Mouse (Mus musculus): ENCODE measurements around the gene H2-DMb2. TPM values are rescaled to one million over a fixed set of nuclear protein-coding genes. Genes with fewer than 3 reads are reported as not detected.

Gene H2-DMb2
- total RNA-seq, 2 experiments from 2014 or later = 2.0 to 4.6 TPM

- no peak for ATAC-seq (replicated peaks; ENCODE audit: low FRiP score, poor library complexity, severe bottlenecking)
Measured at GRCm38 (mm10) chr17:34197904-34198520, 54.9 kb downstream of the H2-DMb2 start.

GRCm38 (mm10) chr17:34198521-34198912, 55.4 kb downstream of the H2-DMb2 start:
- ATAC-seq (replicated peaks; ENCODE audit: low FRiP score, poor library complexity, severe bottlenecking) = no peak

- ATAC-seq (replicated peaks; ENCODE audit: low FRiP score, poor library complexity, severe bottlenecking) = no peak
Measured at GRCm38 (mm10) chr17:34199050-34199619, 56.0 kb downstream of the H2-DMb2 start.

- no peak for ATAC-seq (replicated peaks; ENCODE audit: low FRiP score, poor library complexity, severe bottlenecking)
Measured at GRCm38 (mm10) chr17:34200047-34200446, 56.9 kb downstream of the H2-DMb2 start.

GRCm38 (mm10) chr17:34200772-34201505, 57.8 kb downstream of the H2-DMb2 start:
- ATAC-seq (replicated peaks; ENCODE audit: low FRiP score, poor library complexity, severe bottlenecking) = no peak

Other genes with a start within 250 kb of the H2-DMb2 start
Only the 30 nearest of the 31 such genes appear.
- 18.0 and 23.9 TPM in 2 replicates for gene Daxx, start 233.9 kb upstream of the H2-DMb2 start, total RNA-seq (2015; ENCODE audit: low replicate concordance)
- 23.4 and 29.3 TPM in 2 replicates for gene Daxx, start 233.9 kb upstream of the H2-DMb2 start, total RNA-seq (2017; ENCODE audit: low replicate concordance)
- 86.1 and 88.4 TPM in 2 replicates for gene Tapbp, start 227.4 kb upstream of the H2-DMb2 start, total RNA-seq (2015; ENCODE audit: low replicate concordance)
- 88.8 and 97.2 TPM in 2 replicates for gene Tapbp, start 227.4 kb upstream of the H2-DMb2 start, total RNA-seq (2017; ENCODE audit: low replicate concordance)
- gene Zbtb22, start 227.4 kb upstream of the H2-DMb2 start, total RNA-seq (2015; ENCODE audit: low replicate concordance) = 11.7 and 23.8 TPM in 2 replicates
- 20.3 and 28.8 TPM in 2 replicates for gene Zbtb22, start 227.4 kb upstream of the H2-DMb2 start, total RNA-seq (2017; ENCODE audit: low replicate concordance)
- 8.6 and 13.4 TPM in 2 replicates for gene Rgl2, start 213.8 kb upstream of the H2-DMb2 start, total RNA-seq (2015; ENCODE audit: low replicate concordance)
- 11.3 and 29.0 TPM in 2 replicates for gene Rgl2, start 213.8 kb upstream of the H2-DMb2 start, total RNA-seq (2017; ENCODE audit: low replicate concordance)
- gene Pfdn6, start 203.0 kb upstream of the H2-DMb2 start, total RNA-seq (2015; ENCODE audit: low replicate concordance) = 52.0 and 68.1 TPM in 2 replicates
- 40.0 and 109 TPM in 2 replicates for gene Pfdn6, start 203.0 kb upstream of the H2-DMb2 start, total RNA-seq (2017; ENCODE audit: low replicate concordance)
- gene Wdr46, start 202.6 kb upstream of the H2-DMb2 start, total RNA-seq (2015; ENCODE audit: low replicate concordance) = 3.6 and 11.3 TPM in 2 replicates
- 4.6 and 8.2 TPM in 2 replicates for gene Wdr46, start 202.6 kb upstream of the H2-DMb2 start, total RNA-seq (2017; ENCODE audit: low replicate concordance)
- not detected in 2 replicates for gene B3galt4, start 191.8 kb upstream of the H2-DMb2 start, total RNA-seq (2015; ENCODE audit: low replicate concordance)
- gene B3galt4, start 191.8 kb upstream of the H2-DMb2 start, total RNA-seq (2017; ENCODE audit: low replicate concordance) = 0.26 and 2.8 TPM in 2 replicates
- 8.0 and 18.4 TPM in 2 replicates for gene Vps52, start 187.5 kb upstream of the H2-DMb2 start, total RNA-seq (2015; ENCODE audit: low replicate concordance)
- gene Vps52, start 187.5 kb upstream of the H2-DMb2 start, total RNA-seq (2017; ENCODE audit: low replicate concordance) = 11.5 and 17.8 TPM in 2 replicates
- 779 and 808 TPM in 2 replicates for gene Rps18, start 187.3 kb upstream of the H2-DMb2 start, total RNA-seq (2015; ENCODE audit: low replicate concordance)
- 194 and 380 TPM in 2 replicates for gene Rps18, start 187.3 kb upstream of the H2-DMb2 start, total RNA-seq (2017; ENCODE audit: low replicate concordance)
- 315 and 400 TPM in 2 replicates for gene H2-K1, start 143.0 kb upstream of the H2-DMb2 start, total RNA-seq (2015; ENCODE audit: low replicate concordance)
- 167 and 182 TPM in 2 replicates for gene H2-K1, start 143.0 kb upstream of the H2-DMb2 start, total RNA-seq (2017; ENCODE audit: low replicate concordance)
- gene Ring1, start 118.6 kb upstream of the H2-DMb2 start, total RNA-seq (2015; ENCODE audit: low replicate concordance) = 1.3 and 2.5 TPM in 2 replicates
- 1.9 and 2.0 TPM in 2 replicates for gene Ring1, start 118.6 kb upstream of the H2-DMb2 start, total RNA-seq (2017; ENCODE audit: low replicate concordance)
- gene H2-Ke6, start 115.2 kb upstream of the H2-DMb2 start, total RNA-seq (2015; ENCODE audit: low replicate concordance) = 40.4 and 50.3 TPM in 2 replicates
- gene H2-Ke6, start 115.2 kb upstream of the H2-DMb2 start, total RNA-seq (2017; ENCODE audit: low replicate concordance) = 10.8 and 14.9 TPM in 2 replicates
- 2.5 and 8.6 TPM in 2 replicates for gene Slc39a7, start 111.6 kb upstream of the H2-DMb2 start, total RNA-seq (2015; ENCODE audit: low replicate concordance)
- gene Slc39a7, start 111.6 kb upstream of the H2-DMb2 start, total RNA-seq (2017; ENCODE audit: low replicate concordance) = 18.9 and 20.7 TPM in 2 replicates
- gene Rxrb, start 111.5 kb upstream of the H2-DMb2 start, total RNA-seq (2015; ENCODE audit: low replicate concordance) = 5.4 and 8.4 TPM in 2 replicates
- 11.5 and 14.5 TPM in 2 replicates for gene Rxrb, start 111.5 kb upstream of the H2-DMb2 start, total RNA-seq (2017; ENCODE audit: low replicate concordance)
- 0.36 and 0.42 TPM in 2 replicates for gene Col11a2, start 103.9 kb upstream of the H2-DMb2 start, total RNA-seq (2015; ENCODE audit: low replicate concordance)
- 2.1 and 2.9 TPM in 2 replicates for gene Col11a2, start 103.9 kb upstream of the H2-DMb2 start, total RNA-seq (2017; ENCODE audit: low replicate concordance)
- gene H2-Oa, start 51.0 kb upstream of the H2-DMb2 start, total RNA-seq (2015; ENCODE audit: low replicate concordance) = not detected in 2 replicates
- gene H2-Oa, start 51.0 kb upstream of the H2-DMb2 start, total RNA-seq (2017; ENCODE audit: low replicate concordance) = 0.39 and 1.5 TPM in 2 replicates
- 14.4 and 17.2 TPM in 2 replicates for gene H2-DMa, start 23.8 kb upstream of the H2-DMb2 start, total RNA-seq (2015; ENCODE audit: low replicate concordance)
- 12.3 and 20.4 TPM in 2 replicates for gene H2-DMa, start 23.8 kb upstream of the H2-DMb2 start, total RNA-seq (2017; ENCODE audit: low replicate concordance)
- 199 and 208 TPM in 2 replicates for gene Brd2, start 20.7 kb upstream of the H2-DMb2 start, total RNA-seq (2015; ENCODE audit: low replicate concordance)
- 191 and 208 TPM in 2 replicates for gene Brd2, start 20.7 kb upstream of the H2-DMb2 start, total RNA-seq (2017; ENCODE audit: low replicate concordance)
- gene H2-DMb1, start 9.8 kb downstream of the H2-DMb2 start, total RNA-seq (2015; ENCODE audit: low replicate concordance) = 18.0 and 34.8 TPM in 2 replicates
- gene H2-DMb1, start 9.8 kb downstream of the H2-DMb2 start, total RNA-seq (2017; ENCODE audit: low replicate concordance) = 3.9 and 23.1 TPM in 2 replicates
- gene Tap1, start 44.2 kb downstream of the H2-DMb2 start, total RNA-seq (2015; ENCODE audit: low replicate concordance) = 12.6 and 21.0 TPM in 2 replicates
- 21.6 and 35.4 TPM in 2 replicates for gene Tap1, start 44.2 kb downstream of the H2-DMb2 start, total RNA-seq (2017; ENCODE audit: low replicate concordance)
- 23.5 and 39.3 TPM in 2 replicates for gene Psmb9, start 44.5 kb downstream of the H2-DMb2 start, total RNA-seq (2015; ENCODE audit: low replicate concordance)
- gene Psmb9, start 44.5 kb downstream of the H2-DMb2 start, total RNA-seq (2017; ENCODE audit: low replicate concordance) = 21.3 and 36.5 TPM in 2 replicates
- 38.1 and 68.1 TPM in 2 replicates for gene Psmb8, start 54.4 kb downstream of the H2-DMb2 start, total RNA-seq (2015; ENCODE audit: low replicate concordance)
- gene Psmb8, start 54.4 kb downstream of the H2-DMb2 start, total RNA-seq (2017; ENCODE audit: low replicate concordance) = 29.3 and 38.3 TPM in 2 replicates
- gene Tap2, start 60.2 kb downstream of the H2-DMb2 start, total RNA-seq (2015; ENCODE audit: low replicate concordance) = 4.7 and 6.7 TPM in 2 replicates
- gene Tap2, start 60.2 kb downstream of the H2-DMb2 start, total RNA-seq (2017; ENCODE audit: low replicate concordance) = 7.7 and 16.6 TPM in 2 replicates
- 10.1 and 21.4 TPM in 2 replicates for gene H2-Ob, start 95.6 kb downstream of the H2-DMb2 start, total RNA-seq (2015; ENCODE audit: low replicate concordance)
- 8.0 and 14.1 TPM in 2 replicates for gene H2-Ob, start 95.6 kb downstream of the H2-DMb2 start, total RNA-seq (2017; ENCODE audit: low replicate concordance)
- 31.9 and 96.6 TPM in 2 replicates for gene H2-Ab1, start 114.4 kb downstream of the H2-DMb2 start, total RNA-seq (2015; ENCODE audit: low replicate concordance)
- 43.0 and 50.2 TPM in 2 replicates for gene H2-Ab1, start 114.4 kb downstream of the H2-DMb2 start, total RNA-seq (2017; ENCODE audit: low replicate concordance)
- 84.7 and 90.8 TPM in 2 replicates for gene H2-Aa, start 144.5 kb downstream of the H2-DMb2 start, total RNA-seq (2015; ENCODE audit: low replicate concordance)
- gene H2-Aa, start 144.5 kb downstream of the H2-DMb2 start, total RNA-seq (2017; ENCODE audit: low replicate concordance) = 26.8 and 27.5 TPM in 2 replicates
- gene H2-Eb1, start 162.6 kb downstream of the H2-DMb2 start, total RNA-seq (2015; ENCODE audit: low replicate concordance) = 7.2 and 8.4 TPM in 2 replicates
- gene H2-Eb1, start 162.6 kb downstream of the H2-DMb2 start, total RNA-seq (2017; ENCODE audit: low replicate concordance) = 28.5 and 80.5 TPM in 2 replicates
- gene H2-Eb2, start 182.4 kb downstream of the H2-DMb2 start, total RNA-seq (2015; ENCODE audit: low replicate concordance) = not detected in 2 replicates
- gene H2-Eb2, start 182.4 kb downstream of the H2-DMb2 start, total RNA-seq (2017; ENCODE audit: low replicate concordance) = not detected in 2 replicates
- not detected in 2 replicates for gene Btnl2, start 211.5 kb downstream of the H2-DMb2 start, total RNA-seq (2015; ENCODE audit: low replicate concordance)
- gene Btnl2, start 211.5 kb downstream of the H2-DMb2 start, total RNA-seq (2017; ENCODE audit: low replicate concordance) = not detected in 2 replicates
- gene Btnl1, start 233.8 kb downstream of the H2-DMb2 start, total RNA-seq (2015; ENCODE audit: low replicate concordance) = not detected in 2 replicates
- gene Btnl1, start 233.8 kb downstream of the H2-DMb2 start, total RNA-seq (2017; ENCODE audit: low replicate concordance) = not detected in 2 replicates

All from erythroid progenitor cell, adult 5-6 weeks (primary cell).